Mouse (Mus musculus) kidney, postnatal 25 days (tissue): ENCODE results near the gene Krt7.

ENCODE experiments used
- DNase-seq, 2 experiments: peaks; one replicate each; pipeline ENCODE4 v3.0.0; 2021; ENCODE audit warnings: mixed read lengths in 2 of 2

Gene Krt7

GRCm38 (mm10) chr15:101378646-101379045 lies 32.2 kb upstream of the Krt7 start:
- DNase-seq, result no peak

- peak; percentile 75 to 77 for DNase-seq
Observed at GRCm38 (mm10) chr15:101381758-101382157, 29.1 kb upstream of the Krt7 start.

GRCm38 (mm10) chr15:101382811-101383210 lies 28.0 kb upstream of the Krt7 start:
- DNase-seq, result no peak

GRCm38 (mm10) chr15:101384610-101385009 lies 26.2 kb upstream of the Krt7 start:
- DNase-seq, result no peak

GRCm38 (mm10) chr15:101385064-101385463 lies 25.8 kb upstream of the Krt7 start:
- DNase-seq, result no peak

GRCm38 (mm10) chr15:101387176-101387575 lies 23.7 kb upstream of the Krt7 start:
- peak; percentile 69 to 70 for DNase-seq

- peak; percentile 49 to 59 for DNase-seq
Observed at GRCm38 (mm10) chr15:101388034-101388541, 22.8 kb upstream of the Krt7 start.

- no peak for DNase-seq
Observed at GRCm38 (mm10) chr15:101390203-101390602, 20.6 kb upstream of the Krt7 start.

- DNase-seq, result no peak
Observed at GRCm38 (mm10) chr15:101392251-101392650, 18.6 kb upstream of the Krt7 start.

GRCm38 (mm10) chr15:101394908-101395307 lies 15.9 kb upstream of the Krt7 start:
- DNase-seq, result peak; percentile 46 to 59

GRCm38 (mm10) chr15:101396466-101396865 lies 14.4 kb upstream of the Krt7 start:
- no peak for DNase-seq

GRCm38 (mm10) chr15:101396921-101397320 lies 13.9 kb upstream of the Krt7 start:
- no peak for DNase-seq

GRCm38 (mm10) chr15:101397683-101398082 lies 13.2 kb upstream of the Krt7 start:
- no peak for DNase-seq

- peak in 1 of 2 experiments; percentile 29 for DNase-seq
Observed at GRCm38 (mm10) chr15:101398269-101398668, 12.6 kb upstream of the Krt7 start.

- peak; percentile 76 to 91 for DNase-seq
Observed at GRCm38 (mm10) chr15:101412188-101412587, 1.3 kb downstream of the Krt7 start.

- DNase-seq, result peak in 1 of 2 experiments; percentile 51
Observed at GRCm38 (mm10) chr15:101413916-101414635, 3.2 kb downstream of the Krt7 start.

GRCm38 (mm10) chr15:101414807-101415565 lies 4.1 kb downstream of the Krt7 start:
- DNase-seq, result no peak

- DNase-seq, result no peak
Observed at GRCm38 (mm10) chr15:101418950-101419349, 8.1 kb downstream of the Krt7 start.

GRCm38 (mm10) chr15:101420903-101421302 lies 10.1 kb downstream of the Krt7 start:
- peak in 1 of 2 experiments; percentile 21 for DNase-seq

GRCm38 (mm10) chr15:101424914-101425313 lies 14.1 kb downstream of the Krt7 start:
- no peak for DNase-seq

GRCm38 (mm10) chr15:101436611-101437010 lies 25.8 kb downstream of the Krt7 start:
- DNase-seq, result no peak

- no peak for DNase-seq
Observed at GRCm38 (mm10) chr15:101438555-101438954, 27.7 kb downstream of the Krt7 start, which contains the start of gene Krt87. TSS of gene Krt87 (minus strand) at chr15:101438804.

- DNase-seq, result no peak
Observed at GRCm38 (mm10) chr15:101440837-101441236, 30.0 kb downstream of the Krt7 start.

GRCm38 (mm10) chr15:101446572-101446971 lies 35.7 kb downstream of the Krt7 start:
- no peak for DNase-seq
